Mouse (Mus musculus) layer of hippocampus, adult 9-11 months (tissue): ENCODE data around the gene Samd11.
A peak's percentile ranks its signal among the peaks of the same experiment; 100 is the strongest.

Experiments used
- DNase-seq: peaks from one replicate; pipeline ENCODE4 v3.0.0; 2022

The Samd11 gene

DNA sequence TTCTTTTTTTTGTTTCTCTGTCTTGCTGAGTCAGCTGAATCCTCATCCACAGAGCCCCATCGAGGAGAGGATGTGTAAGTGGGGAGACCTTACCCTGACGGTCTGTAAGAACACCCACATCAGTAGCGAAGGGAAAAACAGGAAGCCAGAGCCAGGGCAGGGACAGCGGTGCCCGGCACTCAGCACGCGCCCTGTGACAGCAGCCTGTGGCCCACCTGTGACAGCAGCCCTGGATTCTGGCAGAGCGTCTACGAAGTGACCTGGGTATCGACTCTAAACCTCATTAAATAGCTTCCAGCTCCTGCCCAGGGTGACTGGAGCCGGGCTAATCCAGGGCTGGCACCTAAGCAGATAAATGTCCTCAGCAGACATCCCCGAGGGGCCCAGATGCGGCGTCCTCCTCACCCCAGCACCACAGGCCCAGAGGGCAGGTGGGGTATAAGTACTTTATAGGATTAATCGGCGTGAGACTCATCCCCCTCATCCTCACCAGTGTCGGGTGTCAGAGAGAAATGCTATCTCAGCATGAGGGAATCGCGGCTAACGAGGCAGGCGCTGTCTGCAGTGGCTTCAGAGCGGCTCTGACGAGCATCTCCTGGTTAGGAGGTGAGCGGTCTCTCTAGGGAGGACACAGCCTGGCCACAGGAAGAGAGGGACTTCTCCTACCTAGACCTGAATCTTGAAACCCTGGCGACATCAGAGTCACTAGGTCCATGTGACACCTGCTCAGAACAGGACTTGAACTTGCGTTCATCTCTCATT is at the start of gene Samd11:
TSS of gene Samd11 (minus strand) at position 580 of the 762 bp plus-strand sequence.
- DNase-seq = no peak

DNA sequence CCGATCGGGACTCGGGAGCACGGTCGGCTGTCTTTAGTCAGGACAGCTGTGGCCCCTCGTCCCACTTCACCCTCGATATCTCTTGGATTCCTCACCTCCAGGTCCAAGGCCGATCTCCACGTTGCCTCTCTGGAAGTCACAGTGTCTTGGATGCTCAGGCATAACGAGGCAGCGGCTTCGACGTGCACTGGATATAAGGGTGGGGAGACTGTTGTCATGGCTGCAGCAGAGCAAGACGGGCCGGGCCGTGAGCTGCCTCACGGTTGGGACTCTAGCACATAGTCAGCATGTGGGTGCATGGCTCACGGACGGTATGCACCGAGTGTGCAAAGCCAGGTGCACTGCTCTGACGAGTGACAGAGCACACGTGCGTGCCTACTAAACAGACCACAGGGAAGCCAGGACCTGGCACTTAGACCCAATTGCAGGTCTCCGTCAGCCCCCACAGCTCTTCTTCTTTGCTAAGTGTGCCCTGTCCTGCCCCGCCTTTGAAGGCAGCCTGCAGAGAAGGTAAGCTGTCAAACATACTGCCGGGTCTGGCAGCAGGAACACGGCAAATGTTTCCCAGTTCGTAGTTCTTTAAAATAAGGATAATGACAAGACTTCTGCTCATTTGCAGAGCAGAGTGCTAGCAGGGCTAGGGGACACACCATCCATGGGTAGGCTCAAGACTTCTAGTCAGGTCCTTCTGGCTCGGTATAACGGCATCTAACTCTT is 938 bp downstream of the Samd11 start:
- no peak for DNase-seq

DNA sequence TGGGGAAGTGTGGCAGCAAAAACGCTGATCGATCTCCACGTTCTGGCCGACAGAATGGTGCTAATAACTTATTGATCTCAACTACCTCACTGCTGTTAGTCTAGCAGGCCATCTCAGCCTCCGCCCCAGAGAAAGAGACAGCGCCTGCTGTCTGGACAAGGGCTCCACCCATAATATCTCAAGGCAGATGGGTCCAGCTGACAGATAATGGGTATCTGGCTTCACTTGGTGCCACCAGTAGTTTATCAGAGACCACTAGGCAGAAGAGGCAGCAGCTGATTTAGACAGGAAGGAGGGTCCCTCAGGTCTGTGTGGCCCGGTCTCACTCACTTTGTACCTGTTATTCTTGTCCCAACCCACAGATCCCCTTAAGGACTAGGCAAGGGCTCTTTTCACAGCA is 2.4 kb downstream of the Samd11 start:
- DNase-seq = no peak

DNA sequence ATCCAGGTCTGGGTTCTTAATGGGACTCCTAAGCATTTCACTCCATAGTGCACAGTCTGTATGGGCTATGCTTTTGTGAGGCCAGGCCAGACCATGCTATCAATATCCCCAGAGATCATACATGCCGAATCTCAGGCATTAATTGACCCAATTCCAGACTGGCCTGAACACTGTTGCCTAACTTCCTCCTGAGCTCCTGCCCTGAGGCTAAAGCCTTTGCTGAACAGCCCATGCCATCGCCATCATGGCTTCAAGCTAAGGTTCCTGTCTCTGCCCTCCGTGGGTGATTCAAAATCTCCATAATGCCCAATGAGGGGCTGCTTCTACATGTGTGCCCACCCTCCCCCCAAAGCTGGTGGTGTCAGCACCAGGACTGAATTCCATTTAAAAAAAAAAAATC is 2.8 kb downstream of the Samd11 start:
- DNase-seq = no peak

DNA sequence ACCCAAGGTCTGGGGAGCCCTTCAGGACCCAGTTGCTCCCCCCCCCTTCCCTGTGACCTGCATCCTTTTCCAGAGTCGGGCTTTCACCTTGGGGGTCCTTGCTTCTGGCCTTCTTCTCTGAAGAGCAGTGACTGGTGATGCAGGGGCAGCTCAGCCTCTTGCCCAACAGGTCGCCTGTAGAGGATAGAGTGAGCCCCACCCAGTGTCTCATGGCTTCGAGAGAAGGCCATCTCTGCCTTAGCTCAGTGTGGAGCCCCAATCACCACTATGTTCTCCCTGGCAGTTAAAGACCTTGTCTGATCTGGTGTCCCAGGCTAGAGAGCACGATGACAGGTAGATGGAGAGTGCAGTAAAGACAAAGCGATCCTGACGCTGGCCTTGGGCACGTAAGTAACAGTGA is 3.3 kb downstream of the Samd11 start:
- no peak for DNase-seq

DNA sequence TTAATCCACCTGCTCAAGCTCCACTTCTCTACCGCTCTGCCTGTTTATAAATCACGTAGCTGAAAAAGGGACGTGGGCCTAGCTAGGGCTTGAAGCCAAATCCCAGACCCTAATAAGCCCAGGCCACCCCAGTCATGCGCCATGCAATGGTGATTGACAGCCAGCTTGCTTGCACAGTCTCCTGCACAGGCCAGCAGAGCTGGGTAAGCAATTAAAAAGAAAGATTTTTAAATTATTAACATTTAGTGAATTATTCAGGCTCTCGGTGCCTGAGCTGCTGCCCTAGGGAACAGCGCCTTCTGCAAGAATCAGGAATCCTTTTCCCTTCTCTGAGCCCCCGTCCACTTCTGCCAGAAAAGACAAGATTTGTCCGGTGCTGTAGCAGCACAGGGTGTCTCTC is 4.4 kb downstream of the Samd11 start:
- DNase-seq = no peak

DNA sequence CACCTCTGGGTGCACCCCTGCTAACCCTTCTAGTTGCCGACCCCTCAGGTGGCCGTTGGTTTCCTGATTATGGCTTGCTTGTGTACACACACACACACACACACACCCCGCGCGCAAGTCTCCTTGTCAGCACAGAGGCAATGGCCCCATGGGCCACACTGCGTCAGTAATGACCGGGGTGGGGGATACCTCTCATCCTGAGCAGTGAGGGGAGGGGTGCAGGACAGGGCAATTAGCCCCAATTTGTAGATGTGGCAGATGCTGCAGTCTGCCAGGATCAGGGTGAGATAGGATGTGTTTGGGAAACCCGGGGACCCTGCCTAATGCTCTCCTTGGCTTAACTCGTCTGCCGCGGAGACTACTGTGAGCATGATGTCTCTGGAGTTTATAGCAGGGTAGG is 5.9 kb downstream of the Samd11 start:
- no peak for DNase-seq

DNA sequence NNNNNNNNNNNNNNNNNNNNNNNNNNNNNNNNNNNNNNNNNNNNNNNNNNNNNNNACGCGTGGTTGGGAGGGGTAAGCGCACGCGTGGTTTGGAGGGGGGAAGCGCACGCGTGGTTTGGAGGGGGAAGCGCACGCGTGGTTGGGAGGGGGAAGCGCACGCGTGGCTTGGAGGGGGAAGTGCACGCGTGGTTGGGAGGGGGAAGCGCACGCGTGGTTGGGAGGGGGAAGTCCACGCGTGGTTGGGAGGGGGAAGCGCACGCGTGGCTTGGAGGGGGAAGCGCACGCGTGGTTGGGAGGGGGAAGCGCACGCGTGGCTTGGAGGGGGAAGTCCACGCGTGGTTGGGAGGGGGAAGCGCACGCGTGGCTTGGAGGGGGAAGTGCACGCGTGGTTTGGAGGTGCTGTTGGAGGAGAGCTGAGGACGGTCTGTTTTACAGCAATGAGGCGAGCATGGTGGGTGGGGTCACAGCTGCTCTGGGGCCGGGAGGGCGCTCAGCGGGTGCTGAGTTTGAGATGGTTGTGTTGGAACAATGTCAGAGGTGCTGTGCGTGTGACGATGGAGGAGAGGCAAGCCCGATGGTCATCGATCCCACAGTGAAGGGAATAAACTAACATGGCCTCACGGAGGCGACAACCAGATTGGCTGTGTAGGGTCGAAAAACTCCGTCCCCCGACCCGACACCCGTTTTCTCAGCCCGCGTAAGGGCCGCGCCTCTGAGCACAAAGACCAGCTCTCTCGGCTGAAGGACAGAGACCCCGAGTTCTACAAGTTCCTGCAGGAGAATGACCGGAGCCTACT is 18.6 kb downstream of the Samd11 start:
- DNase-seq = no peak

DNA sequence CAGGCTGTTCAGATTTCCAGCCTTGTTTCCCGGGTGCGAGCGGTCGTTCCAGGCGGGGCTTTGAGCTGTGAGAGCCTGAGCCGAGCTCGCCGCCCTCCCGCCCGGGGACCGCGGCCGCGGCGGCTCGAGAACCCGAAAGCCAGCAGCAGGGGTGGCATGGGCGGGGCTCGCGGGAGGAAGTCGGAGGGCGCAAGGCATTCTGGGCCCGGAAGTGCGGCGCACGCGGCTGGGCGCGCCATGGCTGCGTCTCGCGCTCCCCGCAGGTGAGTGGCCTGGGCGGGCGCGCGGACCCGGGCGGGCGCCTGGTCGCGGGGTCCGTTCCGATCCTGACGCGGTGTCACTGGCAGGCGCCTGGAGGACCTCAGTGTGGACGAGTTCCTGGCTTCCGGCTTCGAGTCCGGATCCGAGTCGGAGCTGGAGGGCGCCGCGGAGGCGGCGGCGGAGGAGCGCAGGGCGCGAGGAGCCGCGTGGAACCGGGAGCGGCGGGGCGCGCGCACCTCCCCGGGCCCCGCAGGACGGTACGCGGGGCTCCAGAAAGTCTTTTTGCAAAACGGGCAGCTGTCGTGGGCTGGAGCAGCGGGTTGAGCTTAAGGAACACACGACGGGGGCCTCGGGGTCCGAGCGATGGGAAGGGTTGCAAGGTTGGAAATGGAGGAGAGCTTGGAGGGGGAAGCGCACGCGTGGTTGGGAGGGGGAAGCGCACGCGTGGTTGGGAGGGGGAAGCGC is 19.5 kb downstream of the Samd11 start, which contains the start of gene Noc2l:
TSS of gene Noc2l (plus strand) at position 203 of the 726 bp plus-strand sequence.
- DNase-seq = peak; percentile 88

DNA sequence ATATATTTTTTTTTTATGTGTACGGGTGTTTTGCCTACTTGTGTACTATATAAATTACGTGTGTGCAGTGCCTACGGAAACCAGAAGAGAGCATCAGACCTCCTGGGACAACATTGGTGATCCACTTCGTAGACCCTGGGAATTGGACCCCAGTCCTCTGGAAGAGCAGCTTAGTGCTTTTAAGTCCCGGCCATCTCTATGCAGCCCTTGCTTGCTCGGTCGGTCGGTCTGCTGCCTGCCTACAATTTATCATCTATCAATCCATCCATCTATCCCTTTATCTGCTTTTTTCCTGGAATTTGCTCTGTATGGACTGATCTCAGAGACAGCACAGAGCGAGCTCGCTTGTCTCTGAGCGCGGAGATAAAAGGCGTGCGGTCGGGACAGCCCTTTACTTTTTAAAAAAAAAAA is 20.1 kb downstream of the Samd11 start:
- DNase-seq = no peak

DNA sequence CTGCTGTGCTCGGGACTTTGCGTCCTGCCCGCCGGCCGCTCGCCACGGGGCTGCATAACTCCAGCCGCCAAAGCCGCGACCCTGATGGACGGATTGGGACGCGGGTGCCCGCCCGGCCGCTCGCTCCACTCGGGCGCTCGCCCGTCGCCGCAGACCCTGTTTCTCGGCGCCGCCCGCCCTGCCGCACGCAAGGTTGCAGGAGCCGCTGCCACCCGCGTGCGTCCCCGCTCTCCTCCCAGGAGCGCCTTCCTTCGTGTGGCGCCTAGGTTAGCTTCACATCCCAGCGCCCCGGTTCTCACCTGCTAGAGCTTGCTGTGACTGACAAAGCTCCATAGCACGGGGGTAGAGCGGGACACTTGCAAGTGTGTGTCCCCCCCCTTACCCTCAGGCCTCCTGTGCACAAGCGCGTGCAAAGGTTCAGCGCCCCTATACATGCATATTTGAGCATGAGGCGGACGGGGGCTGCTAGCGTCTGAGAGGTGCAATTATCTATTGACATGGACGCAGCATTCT is 20.7 kb downstream of the Samd11 start, which contains the start of gene Plekhn1:
TSS of gene Plekhn1 (minus strand) at position 157 of the 513 bp plus-strand sequence.
- DNase-seq = peak; percentile 67

DNA sequence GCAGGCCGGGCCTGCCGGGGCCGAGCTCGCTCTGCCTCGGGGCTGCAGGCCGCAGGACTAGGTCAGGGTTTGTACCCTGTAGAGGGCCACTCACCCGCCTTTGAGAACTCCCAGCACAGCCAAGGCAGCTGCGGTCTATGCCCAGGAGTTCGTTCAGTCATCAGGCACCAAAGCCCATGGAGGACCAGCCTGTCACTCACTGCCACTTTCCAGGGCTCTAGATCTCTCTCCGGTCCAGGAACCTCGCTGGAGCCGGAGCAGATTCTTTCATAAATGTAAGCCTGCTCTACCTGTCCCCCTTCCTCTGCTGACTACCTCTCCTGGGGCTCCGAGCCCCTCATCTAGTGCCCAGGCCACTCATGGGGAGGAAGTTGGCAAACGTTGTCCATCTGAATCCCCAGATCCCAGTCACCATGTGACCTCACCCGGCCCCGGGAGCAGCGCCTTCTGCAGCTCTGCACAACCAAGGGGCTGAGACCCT is 21.4 kb downstream of the Samd11 start:
- DNase-seq = no peak

DNA sequence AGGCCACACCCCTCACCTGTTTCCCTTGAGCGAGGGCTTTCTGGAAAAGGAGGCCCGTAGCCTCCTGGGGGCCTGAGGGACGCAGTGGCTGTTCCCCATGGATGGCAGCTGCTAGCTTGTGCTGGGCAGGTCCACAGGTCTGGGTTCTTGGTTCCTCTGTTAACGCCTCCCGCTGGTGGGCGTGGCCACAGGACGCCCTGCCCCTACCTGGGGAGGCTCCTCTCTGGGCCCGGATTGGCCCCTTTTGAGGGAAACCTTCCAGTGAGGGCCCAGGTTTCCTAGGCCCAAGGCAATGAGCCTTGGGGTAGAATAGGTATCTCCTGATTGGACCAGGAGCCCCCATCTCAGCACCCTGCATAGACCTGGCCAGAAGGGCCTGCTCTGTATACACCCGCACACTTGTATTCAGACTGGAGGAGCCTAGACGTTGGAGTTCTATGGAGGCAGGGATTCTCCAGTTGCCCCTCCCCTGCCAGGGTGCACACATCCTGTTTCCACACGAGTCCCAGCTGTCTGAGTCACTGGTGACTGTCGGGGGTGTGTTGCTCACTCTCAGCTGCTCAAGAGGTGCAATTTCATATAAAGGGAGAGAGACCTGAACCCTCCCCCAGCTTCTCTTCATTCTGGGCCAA is 26.9 kb downstream of the Samd11 start:
- DNase-seq = no peak

DNA sequence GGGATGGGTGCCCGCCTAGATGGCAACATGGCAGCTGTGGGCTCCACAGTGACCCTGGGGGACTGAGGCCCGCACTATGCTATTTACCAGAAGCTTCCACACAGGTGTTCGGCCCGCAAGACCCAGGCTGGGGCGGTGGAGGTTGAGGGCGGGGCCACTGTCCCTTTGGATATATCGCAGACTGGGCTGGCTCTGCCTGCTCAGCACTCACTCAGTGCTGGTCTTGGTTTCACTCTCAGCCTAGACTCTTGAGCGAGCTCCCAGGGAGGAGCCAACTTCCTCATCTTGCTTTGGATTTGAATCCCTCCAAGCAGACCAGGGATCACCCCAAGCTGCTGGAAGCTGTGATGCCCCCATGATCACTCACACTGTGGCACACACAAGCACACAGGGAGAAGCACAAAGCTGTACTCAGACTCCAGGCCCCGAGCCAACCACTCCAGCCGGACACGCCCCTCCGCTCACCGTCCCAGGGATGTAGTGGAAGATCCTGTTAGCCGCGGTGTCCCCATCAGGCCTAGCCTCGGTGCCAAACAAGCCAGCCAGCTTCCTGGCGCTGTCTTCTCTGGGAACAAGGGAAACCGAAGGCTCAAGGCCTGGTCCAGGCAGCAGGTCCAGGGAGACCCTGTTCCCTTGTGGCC is 27.6 kb downstream of the Samd11 start:
- DNase-seq = no peak

DNA sequence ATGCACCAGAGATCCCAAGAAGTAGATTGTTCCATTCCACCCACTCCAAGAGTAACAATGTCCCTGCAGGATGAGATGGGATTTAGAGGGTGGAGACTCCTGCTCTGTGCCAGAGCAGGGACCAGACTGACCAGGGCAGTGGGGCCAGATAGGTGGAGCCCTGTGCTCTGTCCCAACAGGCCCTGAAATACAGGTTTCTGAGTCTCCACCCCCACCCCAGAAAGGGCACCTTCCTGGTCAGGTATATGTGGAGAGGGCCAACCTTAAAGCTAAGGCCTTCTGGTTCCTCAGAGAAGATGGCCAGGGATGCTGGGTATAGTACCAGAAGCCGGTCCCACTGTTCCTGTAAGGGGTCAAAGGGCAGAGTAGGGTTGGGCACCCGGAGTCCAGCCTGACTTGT is 31.2 kb downstream of the Samd11 start:
- DNase-seq = no peak

DNA sequence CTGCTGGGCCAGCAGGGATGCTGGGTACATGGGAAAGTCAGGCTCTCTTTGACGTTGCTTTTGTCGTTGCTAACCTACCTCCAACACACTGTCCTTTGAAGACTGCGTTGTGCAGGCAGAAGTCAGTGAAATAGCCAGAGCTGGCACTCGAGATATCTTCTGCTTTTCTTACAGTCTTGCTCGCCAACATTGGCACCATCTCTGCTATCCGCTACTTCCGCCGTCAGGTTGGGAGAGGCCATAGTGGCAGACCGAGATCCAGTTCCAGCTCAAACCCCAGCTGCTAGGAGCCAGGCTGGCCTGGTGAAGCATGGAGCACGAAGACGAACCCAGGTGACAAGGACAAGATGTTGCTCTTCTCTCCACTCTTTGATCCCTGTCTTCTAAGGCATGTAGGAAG is 35.5 kb downstream of the Samd11 start:
- DNase-seq = no peak

DNA sequence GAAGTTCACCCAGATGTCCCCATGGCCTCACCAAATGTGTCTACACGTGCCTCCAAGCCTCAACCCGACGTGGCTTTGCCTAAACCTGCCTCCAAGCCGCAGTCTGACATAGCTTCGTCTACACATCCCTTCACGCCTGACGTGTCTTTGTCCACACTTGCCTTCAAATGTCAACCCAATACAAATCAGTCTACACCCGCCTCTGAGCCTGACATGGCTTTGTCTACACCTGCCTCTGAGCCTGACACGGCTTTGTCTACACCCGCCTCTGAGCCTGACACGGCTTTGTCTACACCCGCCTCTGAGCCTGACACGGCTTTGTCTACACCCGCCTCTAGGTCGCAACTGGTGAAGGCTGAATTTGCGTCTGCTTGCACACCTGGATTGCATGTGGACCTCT is 37.6 kb downstream of the Samd11 start:
- DNase-seq = no peak

DNA sequence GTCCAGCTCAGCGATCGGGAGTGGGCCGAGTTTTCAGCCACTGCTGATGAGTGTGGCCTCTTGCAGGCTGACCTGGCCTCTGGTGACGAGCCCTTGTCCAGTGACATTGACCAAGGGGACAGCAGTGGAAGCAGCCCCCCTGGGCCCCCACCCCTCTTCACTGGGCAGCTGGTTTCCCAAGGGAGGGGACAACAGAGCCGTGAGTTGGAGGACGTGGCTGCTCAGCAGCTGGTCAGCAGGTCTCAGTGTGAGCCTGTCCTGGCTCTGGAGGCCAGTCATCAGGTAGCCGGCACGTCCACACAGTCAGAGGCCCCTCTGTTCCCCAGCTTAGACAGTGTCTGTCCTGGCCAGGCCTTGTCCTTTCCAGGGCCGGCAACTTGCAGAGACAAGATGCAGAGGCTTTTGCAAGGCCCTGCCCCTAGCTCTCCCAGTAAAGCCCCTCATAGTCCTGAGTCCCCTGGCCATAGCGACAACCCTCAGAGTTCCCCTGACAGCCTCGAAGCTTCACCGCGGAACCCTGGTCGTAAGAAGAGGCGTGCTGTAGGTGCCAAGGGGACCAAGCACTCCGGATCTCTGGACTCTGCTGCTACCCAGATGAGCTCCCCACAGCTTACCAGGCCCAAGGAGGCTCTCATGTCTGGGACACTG is 38.3 kb downstream of the Samd11 start:
- DNase-seq = no peak

DNA sequence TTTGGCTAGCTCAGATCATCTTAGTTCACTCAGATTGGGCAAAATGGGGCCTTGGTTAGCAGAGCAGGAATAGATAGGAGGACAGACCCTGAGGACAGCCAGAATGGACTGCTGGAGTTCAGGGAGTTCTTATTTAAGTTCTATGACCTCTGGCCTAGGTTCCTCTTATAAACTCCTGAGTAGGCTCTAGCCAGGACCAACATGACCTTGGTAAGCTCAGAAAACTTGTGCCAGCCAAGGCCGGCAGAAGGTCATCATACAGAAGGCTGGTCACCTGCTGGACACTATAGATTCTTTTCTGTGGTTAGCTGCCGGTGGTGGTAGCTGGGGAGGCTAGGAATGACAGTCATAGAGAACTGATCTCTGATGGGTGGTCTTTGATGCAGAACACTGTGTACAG is 39.3 kb downstream of the Samd11 start:
- no peak for DNase-seq

DNA sequence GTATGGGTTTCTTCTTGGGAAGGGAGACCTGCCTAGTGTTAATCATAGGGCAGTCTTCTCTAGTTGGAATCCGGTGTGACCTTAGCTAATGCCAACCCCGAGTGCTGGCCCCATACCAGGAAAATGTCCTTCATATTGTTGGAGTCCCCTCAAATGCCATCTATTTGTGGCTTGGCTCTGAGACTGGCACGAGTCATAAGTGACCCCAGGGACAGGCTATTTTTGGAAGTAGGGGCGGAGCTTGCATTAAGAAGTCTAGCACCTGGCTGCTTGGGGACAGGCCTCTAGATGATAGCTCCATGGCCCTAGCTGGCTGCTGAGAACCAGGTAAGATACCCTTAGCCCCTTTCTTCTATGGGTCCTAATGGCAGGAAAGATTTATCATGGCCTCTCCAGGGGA is 39.8 kb downstream of the Samd11 start, which contains the start of gene Perm1:
TSS of gene Perm1 (plus strand) at position 220 of the 400 bp plus-strand sequence.
- no peak for DNase-seq

DNA sequence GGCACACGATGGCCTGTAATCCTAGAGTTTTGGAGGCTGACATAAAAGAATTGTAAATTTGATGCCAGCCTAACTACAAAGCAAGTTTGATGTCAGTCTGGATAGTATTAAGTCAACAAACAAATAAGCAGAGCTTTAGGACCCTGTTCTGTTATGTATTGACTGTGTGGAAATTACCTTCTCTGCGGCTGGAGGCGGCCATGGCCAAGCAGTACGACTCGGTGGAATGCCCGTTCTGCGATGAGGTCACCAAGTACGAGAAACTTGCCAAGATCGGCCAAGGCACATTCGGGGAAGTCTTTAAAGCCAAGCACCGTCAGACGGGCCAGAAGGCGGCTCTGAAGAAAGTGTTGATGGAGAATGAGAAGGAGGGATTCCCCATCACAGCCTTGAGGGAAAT is 42.3 kb downstream of the Samd11 start:
- no peak for DNase-seq
